Mouse (Mus musculus) activated CD4-positive, CD25-positive, alpha-beta regulatory T cell, adult 4 months (primary cell): ENCODE measurements around the gene Slc16a9. TPM values are rescaled to one million over a fixed set of nuclear protein-coding genes. Genes with fewer than 3 reads are reported as not detected.

ENCODE experiments used
- ATAC-seq: one replicate; pipeline ENCODE4 v1.8.0; 2017
- polyA plus RNA-seq, 2 experiments: library from polyadenylated mRNA; unstranded; fragments of 100-300 nt; shearing (Covaris generic); gene quantifications; one replicate each; pipeline ENCODE4 v1.2.1; 2017

Slc16a9 gene
- polyA plus RNA-seq, 2 experiments from 2014 or later: not detected

DNA sequence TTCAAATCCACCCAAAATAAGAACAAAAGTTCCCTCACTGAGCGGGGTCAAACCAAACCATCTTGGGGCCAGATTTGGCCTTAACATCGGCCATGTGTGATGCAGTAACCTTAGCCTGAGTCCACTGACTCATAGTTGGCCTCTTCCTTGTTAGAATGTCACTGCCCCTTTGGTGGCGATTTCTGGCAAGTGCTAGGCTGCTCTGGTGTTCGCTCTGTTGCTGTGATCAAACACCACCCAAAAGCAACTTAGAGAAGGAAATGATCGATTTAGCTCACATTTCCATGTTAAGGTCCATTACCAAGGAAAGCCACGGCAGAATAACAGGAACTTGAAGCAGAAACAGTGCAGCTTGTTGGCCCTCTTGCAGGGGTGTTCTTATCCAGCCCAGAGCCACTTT lies 5.9 kb downstream of the Slc16a9 start:
- ATAC-seq: no peak

DNA sequence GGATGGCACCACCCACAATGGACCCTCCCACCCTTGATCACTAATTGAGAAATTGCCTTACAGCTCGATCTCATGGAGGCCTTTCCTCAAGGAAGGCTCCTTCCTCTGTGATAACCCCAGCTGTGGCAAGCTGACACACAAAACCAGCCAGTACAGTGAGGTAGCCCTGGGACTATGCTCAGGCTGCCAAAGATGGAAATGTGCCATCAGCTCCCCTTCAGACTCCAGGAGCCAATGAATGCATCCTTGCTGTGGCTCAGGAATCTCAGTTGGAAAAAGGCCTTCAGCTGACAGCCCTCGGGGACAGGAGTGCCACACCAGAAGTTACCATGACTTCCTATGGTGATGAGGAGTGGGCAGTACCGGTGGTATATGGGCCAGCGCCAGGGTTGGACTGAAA lies 9.8 kb downstream of the Slc16a9 start:
- ATAC-seq: no peak

DNA sequence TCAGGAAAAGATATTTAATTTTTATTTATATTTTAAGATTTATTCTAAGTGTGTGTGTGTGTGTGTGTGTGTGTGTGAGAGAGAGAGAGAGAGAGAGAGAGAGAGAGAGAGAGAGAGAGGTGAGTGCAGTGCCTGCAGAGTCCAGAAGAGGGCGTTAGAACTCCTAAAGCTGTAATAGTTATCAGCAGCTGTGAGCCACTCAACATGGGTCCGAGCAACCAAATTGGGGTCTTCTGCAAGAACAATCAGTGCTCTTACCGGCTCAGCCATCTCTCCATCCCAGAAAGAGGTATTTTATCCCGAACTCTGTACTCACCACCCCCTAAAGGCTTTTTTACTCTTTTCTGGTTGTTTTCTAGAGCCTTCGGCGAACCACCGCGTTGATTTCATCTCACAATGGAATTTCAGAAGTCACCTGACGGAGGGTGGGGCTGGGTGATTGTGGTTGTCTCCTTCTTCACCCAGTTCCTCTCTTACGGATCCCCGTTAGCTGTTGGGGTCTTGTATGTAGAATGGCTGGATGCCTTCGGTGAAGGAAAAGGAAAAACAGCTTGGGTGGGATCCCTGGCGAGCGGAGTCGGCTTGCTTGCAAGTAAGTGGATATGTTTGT lies 10.8 kb downstream of the Slc16a9 start:
- no peak for ATAC-seq

DNA sequence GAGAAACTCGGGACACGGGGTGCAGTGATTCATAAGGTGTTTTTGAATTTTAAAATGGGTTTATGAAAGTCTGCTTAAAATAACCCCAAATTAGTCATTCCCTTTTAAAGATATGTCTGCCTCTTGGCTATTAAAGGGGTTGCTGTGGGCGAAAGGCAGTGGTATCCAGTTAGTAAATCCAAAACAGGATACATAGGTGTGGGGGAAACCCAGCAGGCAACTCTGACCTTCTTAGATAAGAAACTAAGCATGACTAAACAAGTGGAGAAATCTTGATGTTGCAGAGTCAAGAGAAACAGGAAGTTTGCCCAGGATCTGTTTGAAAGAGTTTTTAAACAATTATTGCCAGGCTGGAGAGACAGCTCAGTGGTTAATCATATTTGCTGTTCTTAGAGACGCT lies 12.1 kb downstream of the Slc16a9 start:
- no peak for ATAC-seq

DNA sequence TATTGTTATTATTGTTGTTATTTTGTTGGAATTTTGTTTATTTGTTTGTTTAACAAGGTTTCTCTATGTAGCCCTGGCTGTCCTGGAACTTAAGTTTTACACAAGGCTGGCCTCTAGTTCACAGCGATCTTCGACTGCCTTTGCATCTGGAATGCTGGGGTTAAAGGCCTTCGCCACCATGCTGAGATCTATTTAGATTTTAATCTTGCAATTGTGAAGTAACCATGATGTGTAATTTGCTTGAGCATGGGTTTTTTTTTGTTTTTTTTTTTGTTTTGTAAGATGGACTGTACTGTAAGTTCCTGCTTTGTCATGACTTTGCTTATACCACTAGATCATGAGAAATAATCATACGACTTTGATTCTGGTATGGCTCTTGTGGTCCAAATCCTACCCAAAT lies 16.0 kb downstream of the Slc16a9 start:
- ATAC-seq: no peak

DNA sequence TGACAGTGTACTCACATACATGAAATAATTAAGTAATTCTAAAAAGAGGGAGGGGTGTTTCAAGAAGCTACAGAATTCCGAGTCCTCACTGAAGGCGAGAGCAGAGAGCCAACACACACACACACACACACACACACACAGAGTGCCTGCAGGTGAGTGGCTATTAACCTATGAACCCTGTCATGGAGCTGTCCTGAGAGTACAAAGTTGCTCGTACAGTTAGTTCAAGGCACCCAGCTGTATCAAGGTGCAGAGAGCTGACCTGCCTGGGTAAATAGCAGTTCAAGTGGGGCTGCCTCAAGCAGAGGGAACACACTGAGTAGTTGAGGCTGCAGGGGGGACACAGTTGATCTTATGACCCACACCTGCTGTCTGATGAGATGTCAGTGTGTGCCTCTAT lies 17.2 kb downstream of the Slc16a9 start:
- no peak for ATAC-seq

DNA sequence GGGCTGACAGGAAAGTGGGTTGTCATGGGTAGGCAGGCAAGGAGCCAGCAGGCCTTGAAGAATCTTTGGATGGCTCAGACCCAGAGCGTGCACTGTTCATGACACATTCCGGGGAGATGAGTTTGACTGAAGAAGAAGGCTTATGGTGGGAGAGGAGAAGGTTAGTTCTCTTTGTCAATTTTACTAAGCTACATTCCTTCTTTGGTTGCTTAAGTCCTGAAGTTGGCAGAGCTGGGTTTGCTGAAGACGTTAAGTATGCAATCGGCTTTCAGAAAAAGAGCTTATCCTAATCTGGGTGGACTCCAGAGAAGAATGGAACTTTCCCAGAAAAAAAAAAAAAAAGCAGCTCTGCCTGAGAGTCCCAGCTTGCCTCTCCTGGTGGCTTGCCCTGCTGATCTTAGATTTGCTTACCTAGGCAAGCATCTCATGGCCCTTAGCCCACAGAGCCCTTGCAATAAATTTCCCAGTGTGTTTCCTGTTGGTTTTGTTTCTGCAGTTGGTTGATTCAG lies 18.8 kb downstream of the Slc16a9 start:
- ATAC-seq: no peak

DNA sequence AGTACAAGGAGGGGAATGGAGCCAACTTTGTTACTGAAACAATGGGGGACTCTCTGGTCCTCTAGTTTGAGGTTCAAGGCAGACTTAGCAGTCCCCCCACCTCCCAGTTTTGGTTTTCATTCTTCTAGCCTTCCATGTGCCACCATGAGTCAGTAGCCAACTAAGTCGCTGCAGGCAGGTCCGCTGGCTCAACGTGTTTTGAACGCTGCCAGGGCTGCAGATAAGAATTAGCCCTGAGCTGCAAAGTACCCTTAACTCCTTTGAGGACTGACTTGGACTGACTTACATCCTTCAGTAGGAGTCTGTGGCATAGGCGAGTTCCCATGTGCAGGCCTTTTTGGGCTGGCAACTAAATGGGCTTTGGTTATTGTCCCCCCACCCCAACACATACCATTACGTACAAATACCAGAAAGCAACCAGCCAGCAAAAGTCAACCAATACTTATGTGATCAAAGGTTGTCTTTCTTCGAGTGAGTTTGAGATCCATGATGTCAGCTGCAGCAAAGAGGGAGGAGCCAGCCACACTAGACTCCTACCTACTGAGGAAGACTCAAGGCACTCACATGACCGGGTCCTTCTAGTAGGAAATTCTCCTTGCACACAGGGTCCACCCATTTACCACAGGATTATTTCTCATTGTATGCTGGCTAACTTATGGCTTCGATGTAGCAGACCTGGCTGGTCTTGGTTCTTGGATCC lies 19.6 kb downstream of the Slc16a9 start:
- no peak for ATAC-seq

DNA sequence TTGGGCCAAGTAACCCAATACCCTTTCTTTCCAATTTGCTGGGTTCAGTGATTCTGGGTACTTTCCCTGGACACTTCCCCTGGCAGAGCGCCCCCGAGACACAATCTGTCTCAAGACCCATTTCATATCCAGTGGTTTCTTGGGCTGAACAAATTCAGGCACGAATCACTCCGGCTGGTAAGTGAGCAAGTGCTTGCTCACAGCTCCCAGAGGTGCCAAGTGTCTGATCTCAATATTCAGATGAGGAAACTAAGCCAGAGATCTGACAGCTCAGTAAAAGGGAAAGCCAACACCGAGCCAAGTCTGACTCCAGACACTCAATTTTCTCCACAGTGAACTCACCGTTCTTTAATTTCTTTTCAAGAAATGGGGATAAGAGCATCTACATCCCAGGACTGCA lies 21.6 kb downstream of the Slc16a9 start:
- ATAC-seq: no peak

DNA sequence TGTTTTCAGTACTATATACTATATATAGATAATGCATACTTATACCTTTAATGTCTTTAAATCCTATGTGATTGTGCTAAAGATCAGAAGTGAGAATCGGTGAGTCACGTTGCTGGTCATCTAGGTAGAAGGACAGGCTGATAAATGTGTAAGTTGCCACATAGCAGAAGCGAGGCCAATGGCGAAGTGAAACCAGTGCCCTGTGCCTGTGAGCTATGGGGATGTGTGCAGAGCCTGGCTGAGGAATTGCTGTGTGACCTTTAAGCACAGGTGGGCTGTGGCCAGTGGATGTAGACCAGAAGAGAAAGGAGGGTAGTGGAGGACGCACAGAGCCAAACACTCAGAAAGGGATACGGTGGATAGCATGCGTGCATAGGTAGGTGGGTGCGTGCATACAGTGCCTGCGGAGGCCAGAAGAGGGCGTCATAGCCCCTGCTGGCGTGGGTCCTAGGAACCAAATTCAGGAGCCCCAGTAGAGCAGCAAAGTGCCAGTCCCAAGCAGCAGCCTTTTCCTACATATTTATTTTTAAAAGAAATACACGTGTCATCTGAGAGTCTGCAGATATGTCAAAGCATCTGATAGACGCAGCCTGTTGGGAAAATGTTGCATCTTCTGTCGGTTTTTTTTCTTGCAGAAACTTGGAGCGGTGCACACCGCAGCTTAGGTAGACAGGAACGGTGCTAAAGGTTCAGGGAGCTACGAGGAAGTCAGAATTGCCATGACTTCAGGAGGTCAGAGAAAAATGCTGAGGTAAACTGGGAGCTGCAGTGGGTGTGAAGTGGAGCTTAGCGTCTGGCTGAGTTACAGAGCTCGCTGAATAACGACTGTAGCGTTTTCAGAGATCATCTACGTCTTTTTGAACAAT lies 23.9 kb downstream of the Slc16a9 start:
- no peak for ATAC-seq

DNA sequence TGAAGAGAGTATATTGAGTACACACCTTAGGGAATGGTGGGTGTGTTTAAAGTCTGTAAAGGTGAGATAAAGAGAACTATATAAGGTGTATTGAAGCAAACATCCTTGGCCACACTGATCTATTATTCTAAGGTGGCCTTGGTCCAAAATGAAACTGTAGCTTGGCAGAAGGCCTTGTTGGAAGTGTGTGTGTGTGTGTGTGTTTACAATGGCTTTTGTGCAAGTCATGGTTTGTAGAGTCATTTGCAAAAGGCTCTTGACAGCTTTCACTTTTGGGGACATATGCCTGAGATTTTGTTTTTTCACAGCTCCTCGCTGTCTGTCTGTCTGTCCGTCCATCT lies 24.5 kb downstream of the Slc16a9 start:
- no peak for ATAC-seq

DNA sequence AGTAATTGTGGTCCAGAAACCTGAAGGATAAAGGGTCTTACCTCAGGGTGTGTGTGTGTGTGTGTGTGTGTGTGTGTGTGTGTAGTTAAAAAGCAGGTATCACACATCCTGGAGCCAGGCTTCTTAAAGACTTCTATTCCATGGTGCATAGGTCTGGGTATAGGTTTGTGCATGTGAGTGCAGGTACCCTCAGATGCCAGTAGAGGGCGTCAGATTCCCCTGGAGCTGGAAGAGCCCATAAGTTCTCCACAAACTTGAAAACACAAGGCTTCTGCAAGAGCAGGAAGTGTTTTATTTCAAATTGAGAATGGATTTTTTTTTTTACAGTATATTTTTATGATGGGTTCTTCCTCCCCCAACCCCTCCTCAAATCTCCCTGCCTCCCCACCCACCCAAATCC lies 31.8 kb downstream of the Slc16a9 start:
- no peak for ATAC-seq

DNA sequence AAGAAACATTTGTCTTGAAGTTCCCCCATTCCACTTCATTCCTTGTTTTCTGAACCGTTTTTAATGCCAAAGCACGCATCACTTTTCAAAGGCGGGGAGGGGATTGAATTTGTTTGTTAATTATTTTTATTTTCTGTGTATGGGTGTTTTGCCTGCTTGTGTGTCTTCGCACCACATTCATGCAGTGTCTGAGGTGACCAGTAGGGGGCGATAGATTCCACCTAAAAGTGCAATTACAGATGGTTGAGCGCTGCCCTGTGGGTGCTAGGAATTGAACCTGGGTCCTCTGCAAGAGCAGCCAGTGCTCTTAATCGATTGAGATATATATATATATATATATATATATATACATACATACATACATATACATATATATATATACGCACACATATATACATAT lies 34.4 kb downstream of the Slc16a9 start:
- no peak for ATAC-seq

DNA sequence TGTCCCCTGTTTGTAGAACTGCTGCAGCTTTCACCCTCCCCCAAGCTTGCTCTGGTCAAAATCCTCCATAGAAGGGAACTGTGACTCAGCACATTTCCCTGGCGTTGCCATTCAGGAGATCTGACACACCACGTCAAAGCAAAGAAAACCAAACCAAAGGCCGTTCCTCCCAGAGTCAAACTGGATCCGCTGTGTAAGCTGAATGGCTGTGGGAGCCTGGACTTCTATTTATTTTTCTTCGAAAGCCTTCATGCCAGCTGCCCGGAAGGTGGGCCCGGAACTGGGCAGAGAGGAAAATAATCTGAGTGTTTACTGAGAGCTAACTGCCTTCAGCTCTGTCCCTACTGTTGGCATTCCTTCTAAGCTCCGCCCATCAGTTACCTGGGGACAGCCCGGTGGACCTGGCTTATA lies 42.9 kb downstream of the Slc16a9 start:
- ATAC-seq: no peak

DNA sequence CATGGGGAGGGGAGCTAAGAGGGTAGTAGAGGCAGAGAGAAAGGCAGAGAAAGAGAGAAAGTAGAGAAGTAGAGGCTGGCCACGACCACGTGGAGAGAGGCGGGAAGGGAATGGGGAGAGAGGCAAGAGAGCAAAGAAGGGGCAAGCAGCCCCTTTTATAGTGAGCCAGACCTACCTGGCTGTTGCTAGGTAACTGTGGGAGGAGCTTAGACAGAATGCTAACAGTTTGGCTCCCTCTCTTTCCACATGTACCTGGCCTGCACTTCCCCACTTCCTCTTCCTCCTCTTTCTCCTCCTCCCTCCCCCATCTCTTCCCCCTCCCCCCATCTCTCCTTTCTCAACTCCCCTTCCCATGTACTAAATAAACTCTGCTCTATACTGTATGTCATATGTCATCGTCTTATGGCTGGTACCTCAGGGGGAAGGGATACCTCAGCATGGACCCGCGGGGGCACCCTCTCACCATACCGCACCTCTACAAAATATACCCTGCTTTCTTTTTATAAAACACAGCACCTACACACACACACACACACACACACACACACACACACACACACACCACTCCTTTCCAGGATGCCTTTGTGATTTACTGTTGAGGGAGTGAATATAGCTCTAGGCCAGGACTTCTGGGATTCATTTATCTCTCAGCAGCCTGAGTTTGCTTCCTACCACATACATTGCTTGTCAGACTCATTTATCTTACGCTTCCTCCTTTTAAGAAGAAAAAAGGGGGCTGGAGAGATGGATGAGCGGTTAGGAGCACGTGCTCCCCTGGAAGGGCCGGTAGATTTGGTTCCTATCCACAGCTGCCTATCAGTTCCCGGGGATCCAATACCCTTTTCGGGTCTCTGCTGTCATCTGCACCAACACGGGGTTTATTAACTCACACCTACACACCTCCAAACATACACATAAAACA lies 43.8 kb downstream of the Slc16a9 start:
- no peak for ATAC-seq

DNA sequence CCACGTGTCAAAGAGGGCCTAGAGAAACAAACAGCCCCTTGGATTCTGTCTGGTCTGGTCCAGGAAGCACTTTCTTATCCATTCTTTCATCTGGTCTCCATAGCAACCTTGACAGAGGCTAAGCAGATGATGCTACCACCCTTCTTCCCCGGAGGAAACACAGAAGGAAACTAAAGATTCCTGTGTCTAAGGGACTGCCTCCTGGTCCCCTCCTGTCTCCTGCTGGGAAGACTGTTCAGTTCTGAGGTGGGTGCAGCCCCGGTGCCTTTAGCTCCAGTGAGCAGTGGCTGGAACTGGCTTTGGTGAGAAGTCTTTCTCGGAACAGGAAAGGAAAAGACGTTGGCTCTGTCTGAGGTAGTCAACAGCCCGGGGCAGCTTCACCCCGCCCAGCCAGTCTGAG lies 47.1 kb downstream of the Slc16a9 start:
- no peak for ATAC-seq

DNA sequence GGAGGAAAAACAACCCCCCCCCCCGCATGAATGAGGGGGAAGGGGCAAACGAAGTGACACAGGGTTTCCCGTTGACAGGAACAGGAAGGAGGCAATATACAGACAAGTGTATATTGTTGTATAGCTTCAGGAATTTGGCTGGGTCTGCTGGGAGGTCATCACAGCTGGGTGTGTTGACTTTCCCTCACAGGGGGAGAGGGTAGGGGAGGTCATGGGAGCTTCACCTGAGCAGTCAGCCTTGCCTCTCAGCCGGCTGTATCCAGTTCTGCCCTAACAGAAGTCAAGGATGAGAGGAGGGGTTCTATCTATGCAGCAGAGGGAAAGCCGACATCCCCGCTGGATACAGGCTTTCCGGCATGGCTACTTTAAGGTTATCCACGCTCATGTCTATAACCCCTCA lies 49.2 kb downstream of the Slc16a9 start:
- no peak for ATAC-seq

DNA sequence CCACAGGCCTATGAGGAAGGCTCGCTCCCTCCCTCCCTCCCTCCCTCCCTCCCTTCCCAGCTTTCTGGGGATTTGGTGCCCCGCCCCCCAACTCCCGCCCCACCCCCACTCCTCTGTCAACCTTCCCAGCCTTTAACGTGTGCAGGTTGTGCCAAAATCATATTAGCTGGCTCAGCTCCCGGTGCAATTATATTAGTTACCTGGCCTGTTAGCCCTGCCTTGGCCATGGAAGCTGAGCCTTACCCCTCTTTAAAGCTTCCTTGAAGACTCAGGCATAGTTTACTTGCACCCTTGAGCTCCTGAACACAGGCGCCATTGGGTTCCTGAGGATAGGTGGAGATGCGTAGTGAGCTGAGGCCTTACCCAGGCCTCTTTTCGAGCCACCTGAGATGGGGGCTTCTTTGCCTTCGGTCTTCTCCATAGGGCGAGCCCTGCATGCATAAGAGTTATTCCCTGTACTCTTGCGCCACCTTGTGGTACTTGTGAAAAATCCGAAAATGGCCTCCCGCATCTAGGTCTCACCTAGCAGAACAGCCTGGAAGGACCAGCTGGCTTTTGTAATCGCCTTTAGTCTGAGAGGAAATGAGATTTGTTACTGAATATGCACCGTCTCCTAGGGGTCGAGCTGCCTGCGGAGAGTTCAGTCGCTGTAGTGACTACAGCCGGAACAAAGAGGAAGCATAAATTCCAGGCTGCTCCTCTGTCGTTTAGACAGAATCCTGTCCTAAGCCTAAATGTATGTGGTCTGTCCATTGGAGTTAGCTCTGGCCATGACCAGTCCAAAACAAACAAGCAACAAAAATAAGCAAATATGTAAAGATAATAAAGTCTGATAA lies 51.8 kb downstream of the Slc16a9 start:
- ATAC-seq: peak; percentile 46

DNA sequence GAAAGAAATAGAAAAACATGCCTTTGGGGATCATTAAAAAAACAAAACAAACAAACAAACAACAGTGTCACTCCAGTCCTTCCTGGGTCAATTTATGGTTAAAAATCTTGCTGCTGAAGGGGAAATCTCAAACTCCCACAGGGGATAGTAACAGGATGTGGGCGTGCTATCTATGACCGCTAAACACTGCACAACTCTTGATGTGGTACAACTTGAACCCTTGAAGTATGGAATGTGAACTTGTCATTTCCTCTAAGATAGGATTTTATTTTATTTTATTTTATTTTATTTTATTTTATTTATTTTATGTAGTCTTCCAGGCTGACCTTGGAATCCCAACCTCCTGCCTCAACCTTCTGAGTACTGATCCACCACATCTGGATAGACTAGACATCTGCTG lies 54.2 kb downstream of the Slc16a9 start:
- ATAC-seq: no peak

DNA sequence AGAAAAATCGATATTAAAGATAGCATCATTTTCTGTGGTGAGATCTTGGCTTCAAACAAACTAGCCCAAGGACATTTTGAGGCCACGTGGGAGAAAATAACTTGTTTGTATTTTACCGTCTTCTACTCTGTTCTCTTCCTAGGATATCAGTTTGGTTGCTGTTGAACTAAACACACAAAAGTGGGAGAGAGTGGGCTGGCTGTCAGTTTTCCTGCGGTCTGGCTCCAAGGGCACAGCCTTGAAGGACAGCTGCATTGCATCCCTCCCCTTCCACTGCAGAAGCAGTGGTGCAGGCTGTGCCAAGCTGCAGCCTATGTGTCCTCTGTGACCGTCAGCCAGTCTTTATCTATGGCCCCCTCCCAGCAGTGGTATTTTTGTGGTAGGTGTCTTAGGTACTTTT lies 54.8 kb downstream of the Slc16a9 start:
- ATAC-seq: no peak

DNA sequence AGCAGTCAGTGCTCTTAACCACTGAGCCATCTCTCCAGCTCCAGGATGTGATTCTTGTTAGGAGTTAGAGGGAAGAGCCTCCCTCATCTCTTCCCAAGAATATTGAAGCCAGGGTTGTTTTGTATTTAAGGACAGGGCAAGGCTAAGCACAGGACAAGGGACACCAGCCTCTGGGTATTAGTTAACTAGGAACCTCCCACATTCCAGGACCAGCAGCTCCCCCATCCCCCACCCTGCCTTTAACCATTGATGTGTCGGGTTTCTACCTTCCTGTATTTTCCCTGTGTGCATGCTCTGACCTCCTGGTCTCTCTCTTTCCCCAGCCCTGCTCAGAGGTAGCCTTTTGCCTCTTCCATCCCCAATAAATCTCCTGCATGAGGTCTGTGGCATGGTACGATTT lies 56.3 kb downstream of the Slc16a9 start:
- ATAC-seq: no peak

DNA sequence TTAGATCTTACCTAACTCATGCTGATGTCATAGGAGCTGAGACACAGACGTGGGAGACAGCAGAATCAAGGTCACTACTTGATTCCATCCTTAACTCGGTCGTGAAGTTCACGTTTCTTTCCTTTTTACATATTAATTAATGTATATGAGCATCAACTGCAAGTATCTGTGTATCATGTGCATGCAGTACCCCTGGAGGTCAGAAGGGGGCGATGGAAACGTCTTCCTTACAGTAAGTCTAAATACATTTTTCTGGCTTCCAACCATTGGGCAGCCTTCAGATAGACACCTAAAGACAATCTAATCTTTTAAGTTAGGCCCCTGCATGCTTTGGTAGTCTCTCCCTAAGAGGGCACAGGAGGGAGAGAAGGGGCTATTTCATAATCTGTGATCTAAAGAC lies 58.3 kb downstream of the Slc16a9 start:
- ATAC-seq: no peak
